Mouse (Mus musculus) heart, postnatal 4 days (tissue): Measurements from ENCODE around the gene Lrrc42. TPM values are rescaled to one million over a fixed set of nuclear protein-coding genes. Genes with fewer than 3 reads are reported as not detected.

Experiments
- DNase-seq: peaks from one replicate; pipeline ENCODE4 v3.0.0; 2021
- total RNA-seq, 2 experiments: library from RNA; stranded (reverse); gene quantifications; 2 replicates each; pipeline ENCODE4 v1.2.3; 2021

Lrrc42 gene
- 10 to 100 TPM; 23.1 to 24.9 TPM for total RNA-seq

DNA sequence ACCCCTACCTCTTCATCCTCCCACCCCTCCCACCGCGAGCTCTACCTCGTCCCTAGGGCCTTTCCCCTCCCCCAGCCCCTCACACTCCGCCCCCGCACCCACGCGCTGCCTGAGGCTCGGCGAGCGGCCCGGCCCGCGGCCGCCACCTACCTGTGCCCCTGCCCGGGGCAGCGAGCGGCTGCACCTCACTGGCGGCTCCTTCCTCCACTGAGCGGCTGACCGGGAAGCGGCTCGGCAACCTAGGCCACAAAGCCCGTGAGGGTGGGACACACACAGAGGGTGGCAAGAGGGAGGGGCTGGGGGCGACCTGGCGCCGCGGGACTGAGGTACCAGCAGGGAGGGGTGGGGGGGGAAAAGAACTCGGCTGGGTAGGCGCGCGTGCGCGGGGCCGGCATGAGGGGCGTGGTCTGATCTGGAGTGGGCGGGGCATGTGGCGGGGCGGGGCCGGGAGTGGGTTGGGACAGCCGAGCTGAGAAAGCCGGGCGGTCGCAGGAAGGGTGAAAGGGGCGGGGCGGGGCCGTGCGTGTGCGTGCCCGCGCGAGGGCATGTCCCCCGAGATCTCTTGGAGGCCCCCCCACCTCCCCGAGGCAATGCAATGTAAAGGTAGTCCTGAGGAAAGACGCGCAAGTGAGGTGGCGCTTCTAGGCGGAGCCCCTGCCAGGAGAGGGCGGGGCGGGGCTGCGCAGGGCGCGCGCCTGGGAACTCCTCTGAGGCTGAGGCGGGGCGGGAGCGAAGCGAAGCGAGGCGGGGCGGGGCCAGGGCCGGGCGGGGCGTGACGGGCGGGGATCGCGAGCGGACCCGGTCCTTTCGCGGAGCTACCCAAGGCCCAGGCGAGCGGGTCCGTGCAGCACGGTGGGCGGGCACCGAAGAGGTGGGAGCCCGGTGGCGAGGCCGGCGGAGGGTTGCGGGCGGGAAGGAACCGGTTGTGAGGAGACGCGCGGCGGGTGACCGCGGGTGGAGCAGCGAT is at the start of gene Lrrc42, which contains the start of gene Hspb11:
TSS of gene Lrrc42 (minus strand) at position 408 of the 967 bp plus-strand sequence.
TSS of gene Hspb11 (plus strand) at position 469 of the 967 bp plus-strand sequence.
- DNase-seq, result peak; percentile 96

DNA sequence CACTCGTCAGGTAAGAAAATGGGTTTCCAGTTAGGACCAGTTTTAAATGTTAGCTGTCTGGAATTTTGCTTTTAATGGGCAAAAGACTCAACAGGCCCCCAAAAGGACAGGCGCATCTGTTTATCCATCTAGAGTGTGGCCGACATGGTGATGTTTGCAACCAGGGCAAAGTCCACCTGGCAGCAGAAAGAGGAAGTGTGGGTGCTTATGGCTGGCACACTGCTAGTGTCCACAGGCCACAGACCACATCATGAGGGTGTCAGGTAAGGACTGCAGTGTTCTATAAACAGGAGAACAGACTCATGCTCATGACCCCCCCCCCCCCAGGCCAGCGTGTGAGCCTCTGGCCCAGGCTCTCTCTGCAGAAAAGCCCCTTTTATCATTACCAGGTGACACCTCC is 49.5 kb upstream of the Lrrc42 start:
- no peak for DNase-seq

DNA sequence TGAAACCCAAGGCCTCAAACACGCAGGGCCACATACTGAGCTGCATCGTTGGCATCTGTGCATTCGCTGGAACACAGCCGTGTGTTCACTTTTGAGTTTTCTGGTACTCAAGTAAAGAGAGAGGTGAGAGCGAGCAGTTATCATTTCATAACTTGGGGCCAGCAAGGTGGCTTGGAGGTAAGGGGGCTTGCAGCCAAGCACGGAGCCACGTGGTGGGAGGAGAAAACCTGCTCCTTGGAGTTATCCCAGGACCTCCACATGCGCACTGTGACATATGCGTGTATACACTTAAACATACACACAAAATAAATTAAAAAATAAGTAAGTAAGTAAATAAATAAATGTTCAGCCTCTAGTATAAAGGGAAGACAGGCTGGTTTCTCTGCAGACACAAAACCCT is 48.9 kb upstream of the Lrrc42 start:
- DNase-seq, result no peak

DNA sequence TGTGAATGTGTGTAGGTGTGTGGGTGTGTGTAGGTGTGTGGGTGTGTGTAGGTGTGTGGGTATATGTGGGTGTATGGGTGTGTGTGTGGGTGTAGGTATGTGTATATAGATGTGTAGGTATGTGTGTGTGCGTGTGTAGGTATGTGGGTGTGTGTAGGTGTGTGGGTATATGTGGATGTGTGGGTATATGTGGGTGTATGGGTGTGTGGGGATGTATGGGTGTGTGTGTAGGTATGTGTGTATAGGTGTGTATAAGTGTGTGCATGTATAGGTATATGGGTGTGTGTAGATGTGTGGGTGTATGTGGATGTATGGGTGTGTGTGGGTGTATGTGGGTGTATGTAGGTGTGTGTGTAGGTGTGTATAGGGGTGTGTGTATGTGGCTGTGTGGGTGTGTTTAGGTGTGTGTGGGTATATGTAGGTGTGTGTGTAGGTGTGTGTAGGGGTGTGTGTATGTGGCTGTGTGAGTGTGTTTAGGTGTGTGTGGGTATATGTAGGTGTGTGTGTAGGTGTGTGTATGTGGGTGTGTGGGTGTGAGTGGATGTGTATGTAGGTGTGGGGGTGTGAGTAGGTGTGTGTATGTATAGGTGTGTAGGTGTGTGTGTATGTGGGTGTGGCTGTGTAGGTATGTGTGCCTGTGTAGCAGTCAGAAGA is 47.7 kb upstream of the Lrrc42 start:
- no peak for DNase-seq

DNA sequence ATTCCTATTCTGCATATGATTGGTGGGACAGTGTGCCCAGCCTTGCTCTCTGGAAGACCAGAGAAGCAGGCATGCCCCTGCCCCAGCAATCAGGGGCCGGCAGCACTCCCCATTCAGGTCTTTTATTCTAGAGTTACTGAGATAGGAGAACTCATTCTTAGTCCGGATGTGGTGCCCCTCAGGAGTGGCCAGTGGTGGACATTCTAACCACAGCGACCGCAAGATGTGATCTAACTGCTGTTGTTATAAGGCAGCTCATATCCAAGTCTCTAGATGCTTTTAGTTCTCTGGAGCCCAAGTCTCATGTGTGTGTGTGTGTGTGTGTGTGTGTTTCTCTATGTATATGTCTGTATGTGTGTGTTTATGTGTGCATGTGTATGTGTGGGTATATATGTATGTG is 47.0 kb upstream of the Lrrc42 start:
- no peak for DNase-seq

DNA sequence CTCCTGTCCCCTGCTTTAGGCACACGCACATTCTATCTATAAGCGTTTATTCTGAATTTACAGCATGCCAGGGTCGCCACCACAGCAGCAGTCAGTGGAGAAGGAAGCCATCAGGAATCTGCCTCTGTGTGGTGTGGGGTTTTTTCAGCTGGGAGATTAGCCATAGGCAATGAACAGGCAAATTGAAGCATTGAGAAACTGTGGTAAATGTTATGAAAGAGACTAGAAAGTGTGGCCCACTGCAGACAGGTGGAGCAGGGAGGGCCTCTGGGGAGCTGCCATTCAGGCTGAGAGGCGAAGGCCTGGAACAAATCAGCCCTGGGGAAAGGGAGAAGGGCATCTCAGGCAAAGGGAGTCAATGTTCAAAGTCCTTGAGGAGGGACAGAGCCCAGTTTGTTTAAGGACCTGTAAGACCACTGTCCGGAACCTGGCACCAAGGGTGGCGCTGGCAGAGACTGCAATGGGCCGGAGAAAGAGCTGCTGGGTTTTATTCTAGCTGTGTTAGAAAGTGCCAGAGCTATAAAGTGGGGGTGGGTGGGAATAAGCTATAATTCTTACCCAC is 46.5 kb upstream of the Lrrc42 start:
- DNase-seq, result no peak

DNA sequence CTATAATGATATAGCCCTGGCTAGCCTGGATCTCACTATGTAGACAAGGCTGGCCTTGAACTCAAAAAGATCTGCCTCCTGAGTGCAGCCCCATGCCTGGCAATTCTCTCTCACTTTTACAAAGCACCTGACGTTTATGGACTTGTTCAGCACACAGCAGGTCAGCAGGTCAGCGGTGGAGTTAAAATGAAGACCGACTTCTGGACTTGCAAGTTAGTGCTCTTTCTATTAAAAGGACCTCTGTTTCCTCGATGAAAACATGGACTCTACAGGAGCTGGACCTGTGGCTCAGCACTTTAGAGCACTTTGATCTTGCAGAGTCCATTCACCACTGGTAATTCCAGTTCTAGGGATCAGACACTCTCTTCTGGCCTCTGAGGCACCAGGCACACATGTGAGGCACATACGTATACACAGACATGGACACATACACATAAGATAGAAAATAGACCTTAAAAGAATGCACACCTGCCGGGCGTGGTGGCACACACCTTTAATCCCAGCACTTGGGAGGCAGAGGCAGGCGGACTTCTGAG is 44.8 kb upstream of the Lrrc42 start:
- no peak for DNase-seq

DNA sequence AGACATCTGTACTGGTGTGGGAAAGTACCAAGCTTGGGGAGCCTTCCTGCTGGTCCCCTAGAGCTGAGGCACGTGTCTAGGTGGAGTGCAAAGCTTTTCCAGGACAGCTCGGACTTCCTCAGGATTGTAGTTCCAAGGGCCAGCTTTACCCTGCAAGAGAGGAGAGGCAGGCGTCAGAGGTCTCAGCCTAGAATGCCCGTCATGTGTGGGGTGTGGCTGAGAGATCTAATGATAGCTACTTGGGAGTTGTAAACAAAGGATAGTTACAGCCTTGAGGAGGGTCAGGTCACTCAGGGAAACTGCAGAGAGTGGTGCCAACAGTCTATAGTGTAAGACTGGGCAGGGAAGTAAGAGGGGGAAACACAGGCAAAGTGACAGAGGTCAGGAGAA is 38.9 kb upstream of the Lrrc42 start:
- DNase-seq, result no peak

DNA sequence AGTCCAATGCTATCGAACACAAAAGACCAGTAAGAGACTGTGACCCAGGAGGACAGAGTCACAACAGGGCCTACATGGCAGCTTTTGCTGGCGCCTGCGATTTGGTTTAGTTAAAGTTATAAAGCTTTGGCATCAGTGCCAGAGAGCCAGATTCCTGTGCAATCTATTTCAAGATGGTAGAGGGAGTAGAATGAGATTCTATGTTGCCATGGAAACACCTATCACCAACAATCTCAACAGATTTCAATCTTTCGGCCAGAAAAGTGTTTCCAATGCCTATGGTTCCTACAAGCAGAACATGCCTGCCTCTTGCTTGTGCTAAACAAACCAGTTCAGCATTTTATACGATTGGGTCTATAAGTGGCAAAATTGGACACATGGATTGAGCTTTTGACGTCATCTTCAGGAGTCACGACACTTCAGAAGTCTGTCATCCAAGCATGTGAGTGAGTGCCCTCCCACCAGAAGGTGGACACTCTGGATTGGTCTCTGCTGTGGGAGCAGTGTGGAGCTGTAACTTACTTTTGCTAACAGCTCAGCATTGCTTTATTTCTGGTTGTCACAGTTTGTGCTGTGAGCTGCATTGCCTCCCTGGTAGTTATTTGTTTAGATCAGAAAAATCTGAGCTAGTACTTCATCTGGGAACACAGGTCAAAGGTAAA is 38.4 kb upstream of the Lrrc42 start:
- no peak for DNase-seq

DNA sequence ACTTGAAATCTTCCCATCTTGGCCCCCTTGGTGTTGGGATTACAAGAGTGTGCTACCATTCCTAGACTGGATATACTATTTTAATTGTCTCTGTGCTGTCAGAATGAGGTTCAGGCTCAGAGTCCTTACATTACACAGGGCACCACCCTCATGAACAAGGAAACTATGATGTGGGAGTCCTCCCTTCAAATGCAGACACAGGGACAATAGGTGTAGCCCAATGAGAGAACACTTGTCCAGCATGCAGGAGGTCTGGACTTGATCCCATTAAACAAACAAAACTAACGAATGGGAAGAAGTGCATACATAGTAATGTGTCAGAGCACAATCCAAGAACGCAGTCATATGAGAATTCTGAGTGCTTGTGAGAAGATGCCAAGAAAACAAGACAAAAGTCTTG is 34.2 kb upstream of the Lrrc42 start:
- DNase-seq, result no peak

DNA sequence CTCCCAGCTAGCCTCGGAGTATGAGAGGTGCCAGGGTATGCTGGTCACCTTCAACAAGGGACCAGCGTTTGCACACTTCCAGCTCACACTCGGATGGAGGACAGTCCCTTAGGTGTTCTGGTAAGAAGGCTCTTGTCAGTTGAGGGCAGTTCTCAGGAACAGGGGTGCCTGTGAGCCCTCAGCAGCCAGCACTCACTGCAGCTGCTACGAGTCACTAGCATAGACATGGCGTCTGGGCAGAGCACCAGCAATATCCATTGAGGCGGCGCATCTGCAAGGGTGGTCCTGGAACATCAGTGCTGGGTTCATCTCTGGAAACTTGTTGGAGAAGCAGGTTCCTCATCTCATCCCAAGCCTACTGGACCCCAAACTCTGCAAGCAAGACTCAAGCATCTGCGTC is 33.1 kb upstream of the Lrrc42 start:
- DNase-seq, result no peak

DNA sequence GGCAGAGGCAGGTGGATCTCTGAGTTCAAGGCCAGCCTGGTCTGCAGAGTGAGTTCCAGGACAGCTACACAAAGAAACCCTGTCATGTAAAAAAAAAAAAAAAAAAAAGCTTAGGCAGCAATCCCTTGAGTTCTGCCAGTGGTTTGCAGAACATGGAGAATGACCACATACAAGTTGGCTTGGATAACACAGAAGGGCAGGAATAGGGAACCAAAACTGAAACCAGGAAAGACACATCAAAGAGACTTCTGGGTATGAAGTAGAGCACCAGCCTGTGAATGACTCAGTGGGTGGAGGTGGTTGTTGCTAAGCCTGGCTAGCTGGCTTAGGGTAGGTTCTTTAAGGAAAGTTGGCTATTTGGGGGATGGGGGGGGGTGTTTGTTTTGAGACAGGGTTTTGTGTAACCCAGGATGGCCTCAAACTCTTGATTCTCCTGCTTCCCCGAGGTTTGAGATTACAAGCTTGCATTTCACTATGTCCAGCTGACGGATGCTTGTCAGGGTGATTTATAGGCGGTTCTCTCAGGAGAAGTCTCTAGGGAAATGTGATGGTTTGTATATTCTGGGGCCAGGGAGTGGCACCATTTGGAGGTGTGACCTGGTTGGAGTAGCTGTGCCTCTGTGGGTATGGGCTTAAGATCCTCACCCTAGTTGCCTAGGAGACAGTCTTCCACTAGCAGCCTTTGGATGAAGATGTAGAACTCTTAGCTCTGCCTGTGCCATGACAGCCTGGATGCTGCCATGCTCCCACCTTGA is 32.3 kb upstream of the Lrrc42 start:
- DNase-seq, result no peak

DNA sequence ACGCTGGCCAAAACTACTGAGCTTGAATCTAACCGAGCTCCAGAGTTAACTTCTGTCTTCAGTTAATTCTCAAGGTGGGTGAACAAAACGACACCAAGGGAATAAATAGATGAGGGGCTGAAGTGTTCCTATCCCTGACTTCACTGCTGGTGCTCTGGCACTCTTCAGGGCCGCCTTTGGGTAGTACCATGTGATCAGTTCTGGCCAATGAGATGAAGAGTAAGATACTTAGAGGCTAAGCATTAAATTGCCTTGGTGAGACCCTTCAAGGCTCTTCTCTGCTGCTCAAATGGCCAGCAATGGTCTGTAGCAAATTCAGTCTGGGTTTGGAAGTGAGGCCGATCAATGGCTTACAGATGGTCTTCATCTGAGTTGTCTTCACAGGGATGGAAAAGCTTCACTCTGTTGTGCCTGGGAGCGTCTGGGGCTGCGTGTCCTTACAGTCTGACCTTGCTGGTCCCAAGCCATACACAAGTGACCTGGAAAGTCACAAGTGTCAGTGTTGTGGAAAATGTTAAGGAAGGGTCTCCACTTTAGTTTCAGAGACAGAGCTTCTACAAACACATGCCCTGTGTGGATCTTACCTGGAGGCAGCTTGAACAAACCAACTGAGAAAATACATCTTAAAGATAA is 27.6 kb upstream of the Lrrc42 start:
- no peak for DNase-seq

DNA sequence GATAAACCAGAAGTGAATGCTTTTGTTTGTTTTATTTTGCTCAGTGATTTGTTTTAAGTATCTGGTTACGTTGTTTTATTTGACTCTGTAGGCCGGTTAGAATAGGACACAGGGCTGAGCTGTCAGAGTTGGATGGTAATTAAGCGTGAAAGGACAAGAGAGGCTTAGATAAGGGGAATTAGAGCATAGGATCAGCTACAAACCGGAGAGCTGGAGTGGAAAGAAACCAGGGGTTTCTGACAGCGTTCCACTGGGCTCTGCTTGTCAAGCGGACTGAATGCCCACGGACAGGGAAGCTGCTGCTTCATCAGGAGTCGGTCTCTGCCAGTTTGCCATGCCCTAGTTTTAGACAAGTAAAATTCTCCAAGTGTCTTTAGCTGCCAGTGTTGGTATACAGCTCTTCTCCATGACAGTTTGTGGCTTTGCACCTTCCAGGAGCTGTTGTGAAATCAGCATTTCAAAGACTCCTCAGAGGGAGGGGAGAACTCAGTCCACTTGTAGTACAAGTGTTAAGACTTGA is 24.9 kb upstream of the Lrrc42 start:
- DNase-seq, result no peak

DNA sequence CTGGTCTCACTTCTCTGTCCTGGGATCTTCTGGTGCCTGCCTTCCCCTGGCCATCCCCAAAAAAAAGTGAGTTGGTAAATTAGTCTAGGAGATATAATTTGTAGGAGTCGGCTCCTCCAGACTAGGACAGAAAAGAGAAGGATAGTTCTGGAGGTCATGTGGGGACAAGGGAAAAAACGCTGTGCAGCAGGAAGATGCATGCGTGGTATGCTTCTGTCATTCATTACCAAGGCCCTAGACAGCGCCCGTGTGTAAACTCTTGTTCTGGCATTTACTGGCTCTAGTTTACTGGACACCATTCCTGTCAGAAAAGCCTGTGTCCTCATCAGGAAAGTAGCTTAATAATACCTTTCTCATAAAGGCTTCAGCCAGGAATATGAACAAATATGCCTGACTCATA is 21.2 kb upstream of the Lrrc42 start:
- DNase-seq, result no peak

DNA sequence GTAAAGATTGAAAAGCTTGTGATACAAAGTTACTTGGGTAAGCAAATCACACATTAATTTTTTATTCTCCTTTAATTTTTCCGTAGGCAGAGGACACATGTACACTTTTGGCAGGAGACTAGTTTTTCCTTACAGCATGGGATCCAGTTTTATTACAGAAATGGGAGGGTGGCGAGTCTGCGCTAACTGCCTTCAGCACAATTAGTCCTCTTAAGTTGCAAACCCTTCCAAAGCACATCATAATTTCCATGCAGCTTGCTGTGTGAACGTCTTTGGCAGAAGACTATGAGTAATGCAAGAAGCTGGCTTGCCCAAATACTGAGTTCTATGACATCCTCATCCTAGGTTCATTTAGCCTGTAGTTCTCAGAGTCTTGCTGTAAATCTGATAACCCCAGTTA is 20.4 kb upstream of the Lrrc42 start:
- no peak for DNase-seq

DNA sequence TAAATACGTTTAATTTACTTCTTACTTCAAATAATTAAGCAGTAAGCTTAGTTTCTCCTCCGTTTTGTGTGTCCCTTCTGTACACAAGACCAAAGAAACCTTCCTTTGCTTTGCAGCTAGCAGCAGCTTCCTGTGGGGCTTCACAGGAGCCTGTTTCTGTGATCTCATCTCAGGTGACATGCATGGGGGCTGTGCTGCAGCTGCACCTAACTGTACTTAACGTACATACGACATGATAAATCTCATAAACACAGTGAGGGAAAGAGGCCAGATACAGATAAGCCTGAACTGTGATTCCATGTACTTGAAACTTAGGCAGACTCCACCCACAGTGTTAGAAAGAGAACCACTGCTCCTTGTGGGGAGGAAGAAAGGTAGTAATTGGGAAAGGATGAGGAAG is 6.7 kb upstream of the Lrrc42 start:
- no peak for DNase-seq

DNA sequence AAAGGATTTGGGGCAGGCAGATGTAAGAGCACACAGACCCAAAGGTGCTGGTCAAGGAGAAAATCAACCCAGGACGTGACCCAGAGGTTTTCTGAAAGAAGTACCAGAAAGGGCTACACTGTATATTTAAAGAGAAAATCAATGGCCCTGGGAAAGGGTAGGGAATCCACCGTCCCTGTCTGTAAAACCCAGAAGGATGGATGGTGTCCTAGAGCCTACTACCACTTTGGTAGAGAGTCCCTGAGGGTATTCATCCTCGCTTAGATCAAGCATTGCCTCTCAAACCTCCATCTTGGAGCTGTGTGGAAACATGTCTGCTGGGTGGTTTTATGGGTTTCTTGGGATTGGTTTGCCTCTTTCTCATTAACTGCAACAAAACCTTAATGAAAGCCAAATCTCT is 1.1 kb upstream of the Lrrc42 start:
- DNase-seq, result no peak

DNA sequence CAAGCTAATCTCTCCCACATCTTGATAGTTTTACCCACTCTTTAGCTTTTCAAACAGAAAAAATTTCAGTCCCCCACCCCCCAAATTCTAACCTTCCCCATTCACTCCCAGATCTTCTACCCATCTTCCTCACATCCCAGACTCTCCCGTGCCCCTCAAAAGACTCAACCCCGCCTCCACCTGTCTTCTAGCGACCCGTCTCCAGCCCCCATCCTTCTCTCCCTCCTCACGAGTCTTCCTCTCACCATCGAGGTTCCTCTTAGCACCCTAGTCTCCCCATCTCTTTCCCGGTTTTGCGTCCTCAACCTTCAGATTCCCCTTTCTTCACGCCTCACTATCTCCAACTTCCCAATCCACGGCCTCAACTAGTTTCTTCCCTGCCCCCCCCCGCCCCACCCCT is 810 bp downstream of the Lrrc42 start:
- DNase-seq, result no peak

DNA sequence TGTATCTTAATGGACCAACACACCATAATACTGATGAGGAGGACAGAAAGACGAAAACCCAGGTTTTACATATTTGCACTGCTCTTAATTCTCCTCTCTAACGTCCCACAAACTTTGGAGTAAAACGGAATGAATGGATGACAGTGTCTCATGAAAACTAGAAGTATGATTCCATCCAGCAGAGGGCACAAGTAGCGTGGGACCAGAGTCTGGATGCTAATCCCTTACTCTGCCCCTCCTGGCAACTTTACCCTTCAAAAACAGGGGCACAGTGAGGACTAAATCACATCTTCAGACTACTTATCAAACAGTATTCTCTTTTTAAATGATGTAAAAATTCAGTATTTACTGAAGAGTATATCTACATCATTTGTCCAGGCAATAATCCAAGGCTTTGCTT is 2.8 kb downstream of the Lrrc42 start:
- DNase-seq, result peak; percentile 43

DNA sequence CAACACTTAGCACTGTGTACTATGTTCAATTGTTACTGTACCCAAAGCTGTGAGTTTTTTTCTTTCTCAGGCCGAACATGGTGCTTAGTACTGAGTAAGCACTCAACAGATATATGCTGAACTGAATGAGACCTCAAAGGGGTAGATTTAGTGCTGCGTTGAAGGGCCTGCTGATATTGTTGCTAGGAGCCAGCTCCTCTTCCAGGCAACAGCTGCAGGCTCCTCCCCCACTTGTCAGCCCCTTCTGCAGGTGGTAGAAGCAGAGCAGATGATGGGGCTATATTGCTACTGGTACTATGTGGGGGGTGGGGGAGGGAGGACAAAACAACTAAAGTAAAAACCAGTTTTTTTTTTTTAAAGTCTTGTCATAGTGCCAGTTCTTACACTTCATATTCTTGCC is 3.9 kb downstream of the Lrrc42 start:
- DNase-seq, result no peak
